Mouse (Mus musculus) liver, embryonic 11.5 days (tissue): ENCODE results near the gene Cnih2. TPM values are rescaled to one million over a fixed set of nuclear protein-coding genes. Genes with fewer than 3 reads are reported as not detected.
A peak's percentile ranks its signal among the peaks of the same experiment; 100 is the strongest.

Experiments
- ATAC-seq: fragments of 200-750 bp; cut with Nextera tagmentation; replicated peaks from 2 replicates; pipeline ENCODE4 v1.8.0; 2017; ENCODE audit warnings: moderate number of reproducible peaks, mild to moderate bottlenecking, moderate TSS enrichment, moderate library complexity; ENCODE audit not compliant: low FRiP score
- DNase-seq: peaks from one replicate; pipeline ENCODE4 v3.0.0-alpha.2; 2017; ENCODE audit warnings: low spot score
- H3K27ac ChIP-seq: fragments of 300-500 bp; sonication (generic); 2 replicates; pipeline ENCODE4 v1.5.1; 2014; ENCODE audit warnings: mild to moderate bottlenecking, low read depth, low read length, control low read depth
- H3K27me3 ChIP-seq: fragments of 300-500 bp; sonication (generic); replicated peaks from 2 replicates; pipeline ENCODE4 v1.6.1; 2014; ENCODE audit warnings: low read length, mixed read lengths; ENCODE audit not compliant: control insufficient read depth, insufficient read depth
- H3K36me3 ChIP-seq: fragments of 300-500 bp; sonication (generic); 2 replicates; pipeline ENCODE4 v1.6.1; 2014; ENCODE audit warnings: mild to moderate bottlenecking, low read length, moderate library complexity, mixed read lengths; ENCODE audit not compliant: control insufficient read depth, insufficient read depth
- H3K4me1 ChIP-seq: fragments of 300-500 bp; sonication (generic); replicated peaks from 2 replicates; pipeline ENCODE4 v1.6.1; 2014; ENCODE audit warnings: low read length, mixed read lengths; ENCODE audit not compliant: control insufficient read depth, insufficient read depth
- H3K4me2 ChIP-seq: fragments of 300-500 bp; sonication (generic); 2 replicates; pipeline ENCODE4 v1.6.1; 2014; ENCODE audit warnings: mild to moderate bottlenecking, control low read depth, moderate library complexity
- H3K4me3 ChIP-seq: fragments of 300-500 bp; sonication (generic); 2 replicates; pipeline ENCODE4 v1.5.1; 2014; ENCODE audit warnings: low read depth, low read length, control low read depth
- H3K9ac ChIP-seq: fragments of 300-500 bp; sonication (generic); 2 replicates; pipeline ENCODE4 v1.6.1; 2014; ENCODE audit warnings: low read depth, low read length, control low read depth
- H3K9me3 ChIP-seq: fragments of 300-500 bp; sonication (generic); 2 replicates; pipeline ENCODE4 v1.6.1; 2016; ENCODE audit warnings: low read length, inconsistent platforms, mixed read lengths; ENCODE audit not compliant: control insufficient read depth
- WGBS: fragments of 180-500 bp; shearing (Covaris S2); extraction: QIAGEN DNeasy Blood & Tissue Kit; methylation state at CpG from one replicate; pipeline ENCODE4 v1.1.7; 2014; 5-methylcytosine and 5-hydroxymethylcytosine counted together
- polyA plus RNA-seq: library from polyadenylated mRNA; unstranded; fragments of >200 nt; fragmentation: Nextera tagmentation; extraction: Ambion mirVana; gene quantifications from 2 replicates; pipeline ENCODE4 v1.2.1, GENCODE M21; 2014

The Cnih2 gene
- polyA plus RNA-seq, 1 experiment from 2014 or later, result 8.4 TPM

DNA sequence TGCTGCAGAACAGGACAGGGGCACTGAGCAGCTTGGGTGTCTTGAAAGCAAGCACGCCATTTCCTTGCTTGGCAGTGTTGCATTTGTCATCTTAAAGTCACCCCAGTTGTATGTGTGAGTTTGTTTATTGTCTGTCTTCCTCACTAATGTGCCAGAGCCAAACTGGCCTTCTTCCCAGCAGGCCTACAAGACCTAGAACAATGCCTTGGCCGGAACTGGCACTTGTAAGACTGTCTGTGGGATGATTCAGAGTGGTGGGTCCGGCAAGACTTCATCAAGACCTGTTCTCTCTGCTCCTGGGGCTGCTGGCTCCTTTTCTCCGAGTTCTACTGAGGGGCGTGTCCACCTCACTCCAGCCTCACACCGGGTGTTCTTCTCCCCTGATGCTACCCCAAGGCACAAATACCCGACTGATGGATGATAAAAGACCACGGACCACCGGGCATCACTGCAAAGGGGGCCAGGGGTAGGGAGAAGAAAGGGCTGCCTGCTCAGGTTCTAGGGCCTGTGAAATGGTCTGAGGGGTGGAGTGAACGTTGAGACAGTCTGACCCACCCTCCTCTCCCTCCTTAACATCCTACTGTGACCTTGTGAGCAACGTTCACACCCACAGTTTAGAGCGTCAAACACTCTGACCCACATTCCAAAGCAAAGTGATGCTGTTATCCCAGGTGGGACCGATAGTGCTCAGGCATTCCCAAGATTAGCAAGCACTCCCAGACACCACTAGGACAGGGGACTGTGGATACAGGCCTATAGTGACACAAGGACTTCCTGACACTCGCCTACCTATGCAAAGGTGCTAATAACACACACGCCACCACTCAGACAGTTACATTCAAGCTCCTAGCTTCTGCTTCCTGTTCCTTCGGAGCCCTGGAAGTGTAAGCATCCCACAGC, 40.2 kb downstream of the Cnih2 start:
- no peak overlapping the region for H3K9ac ChIP-seq
- peaks cover 42% of the 10 kb centered on the region for H3K4me1 ChIP-seq
- no peak overlapping the region for H3K4me3 ChIP-seq
- DNase-seq, result no peak
- H3K27me3 ChIP-seq, result peaks cover 8% of the 10 kb centered on the region
- 29% methylated on average over 16 of the region's 16 CpGs for WGBS
- no peaks in the 10 kb centered on the region for H3K9me3 ChIP-seq
- no peak for ATAC-seq
- no peaks in the 10 kb centered on the region for H3K36me3 ChIP-seq
- no peak overlapping the region for H3K4me2 ChIP-seq
- H3K27ac ChIP-seq, result peak overlapping the region; percentile 45

DNA sequence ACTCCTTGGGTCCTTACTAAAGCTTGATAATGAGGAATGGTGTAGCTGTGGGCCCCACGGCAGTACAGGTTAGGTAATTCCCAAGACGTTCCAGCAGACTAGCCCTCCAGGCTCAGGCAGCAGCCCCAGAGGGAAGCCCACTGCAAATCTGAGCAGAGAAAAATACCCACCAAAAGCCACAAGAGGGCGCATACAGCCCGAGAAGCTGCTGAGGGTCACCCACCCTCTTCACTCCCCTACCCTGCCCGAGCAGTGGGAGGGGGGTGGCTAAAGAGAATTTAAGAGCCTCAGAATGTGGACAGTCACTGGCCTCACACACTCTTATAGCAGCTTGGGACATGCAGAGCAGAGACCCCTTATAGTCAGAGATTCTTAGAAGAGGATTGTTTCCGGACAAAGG, 42.1 kb downstream of the Cnih2 start:
- 13% methylated on average over 6 of the region's 6 CpGs for WGBS
- peaks cover 40% of the 10 kb centered on the region for H3K4me1 ChIP-seq
- no peak for ATAC-seq

DNA sequence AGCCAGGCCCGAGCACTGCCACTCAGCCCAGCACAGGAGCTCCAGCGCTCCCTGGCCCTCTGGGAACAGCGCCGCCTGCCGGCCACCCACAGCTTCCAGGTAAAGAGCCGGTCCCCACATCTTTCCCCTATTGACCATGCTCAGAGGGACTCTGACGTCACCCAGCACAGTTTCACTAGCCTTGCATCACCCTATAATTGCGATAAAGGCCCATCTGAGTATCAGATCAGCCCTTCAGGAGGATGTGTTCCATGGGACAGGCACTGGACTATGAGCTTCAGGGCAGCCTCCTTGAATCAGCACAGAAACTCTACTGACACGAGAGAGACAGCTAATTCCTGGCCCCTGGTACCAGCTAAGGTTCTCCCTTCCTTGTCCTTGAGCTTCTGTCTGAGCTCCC, 44.4 kb downstream of the Cnih2 start:
- H3K27me3 ChIP-seq, result peaks cover 36% of the 10 kb centered on the region
- WGBS, result 28% methylated on average over 9 of the region's 9 CpGs
- peak; percentile 63 for DNase-seq

More for the DNA sequence above, 42.1 kb downstream of the Cnih2 start:
- H3K27me3 ChIP-seq, result peaks cover 27% of the 10 kb centered on the region
- no peaks in the 10 kb centered on the region for H3K9me3 ChIP-seq
- DNase-seq, result peak; percentile 64
- no peak overlapping the region for H3K9ac ChIP-seq
- H3K36me3 ChIP-seq, result no peaks in the 10 kb centered on the region
- no peak overlapping the region for H3K27ac ChIP-seq
- H3K4me2 ChIP-seq, result no peak overlapping the region
- H3K4me3 ChIP-seq, result no peak overlapping the region

DNA sequence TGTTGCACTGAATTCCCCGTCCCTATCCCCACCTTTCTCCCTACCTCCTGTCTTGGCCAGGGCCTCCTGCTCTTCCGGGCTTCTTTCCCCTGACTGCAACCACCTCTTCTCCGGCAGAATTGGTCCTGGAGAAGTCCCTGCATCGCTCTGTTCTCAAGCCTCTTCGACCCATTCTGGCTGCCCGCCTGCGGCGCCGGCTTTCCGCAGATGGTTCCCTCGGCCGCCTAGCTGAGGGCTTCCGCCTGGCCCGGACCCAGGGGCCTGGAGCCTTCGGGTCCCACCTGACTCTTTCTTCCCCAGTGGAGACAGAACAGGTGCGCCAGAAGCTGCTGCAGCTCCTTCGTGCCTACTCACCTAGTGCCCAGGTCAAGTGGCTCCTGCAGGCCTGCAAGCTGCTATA, 45.5 kb downstream of the Cnih2 start:
- Histone ChIP-seq H3K4me2 (no peak overlapping the region), H3K9me3 (no peaks in the 10 kb centered on the region), H3K27me3 (peaks cover 36% of the 10 kb centered on the region), H3K27ac (no peak overlapping the region), H3K4me1 (peaks cover 8% of the 10 kb centered on the region), H3K4me3 (no peak overlapping the region), H3K36me3 (peaks cover 8% of the 10 kb centered on the region; the same call in 1 of the 2 replicates), H3K9ac (no peak overlapping the region)
- 66% methylated on average over 17 of the region's 17 CpGs for WGBS
- ATAC-seq (no peak), DNase-seq (no peak)

More for the DNA sequence above, 44.4 kb downstream of the Cnih2 start:
- H3K4me3 ChIP-seq, result no peak overlapping the region
- no peak overlapping the region for H3K27ac ChIP-seq
- no peaks in the 10 kb centered on the region for H3K9me3 ChIP-seq
- H3K4me2 ChIP-seq, result no peak overlapping the region
- peaks cover 3% of the 10 kb centered on the region; the same call in 1 of the 2 replicates for H3K36me3 ChIP-seq
- ATAC-seq, result no peak
- peaks cover 18% of the 10 kb centered on the region for H3K4me1 ChIP-seq
- H3K9ac ChIP-seq, result no peak overlapping the region

DNA sequence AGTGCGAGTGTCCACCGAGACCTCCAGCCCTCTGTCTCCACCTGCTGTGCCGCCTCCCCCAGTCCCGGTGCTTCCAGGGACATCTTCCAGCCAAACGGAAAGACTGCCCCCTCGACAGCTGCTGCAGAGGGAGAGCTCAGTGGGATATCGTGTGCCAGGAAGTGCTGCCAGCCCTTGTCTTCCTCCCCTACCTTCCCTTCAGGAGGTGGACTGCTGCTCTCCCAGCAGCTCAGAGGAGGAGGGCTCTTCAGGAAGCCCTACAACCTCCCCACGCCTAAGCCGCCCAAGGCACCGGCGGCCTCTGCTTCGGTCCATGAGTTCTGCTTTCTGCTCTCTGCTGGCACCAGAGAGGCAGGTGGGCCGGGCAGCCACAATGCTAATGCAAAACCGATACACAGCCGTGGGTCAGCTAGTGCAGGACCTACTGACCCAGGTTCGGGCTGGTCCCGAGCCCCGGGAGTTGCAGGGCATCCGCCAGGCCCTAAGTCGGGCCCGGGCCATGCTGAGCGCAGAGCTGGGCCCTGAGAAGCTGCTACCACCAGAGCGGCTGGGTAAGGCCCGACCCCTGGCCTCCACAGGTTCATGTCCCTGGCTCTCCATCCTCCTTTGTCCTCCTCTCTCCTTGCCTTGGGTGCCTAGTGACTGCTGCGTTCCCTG, 46.0 kb downstream of the Cnih2 start:
- peak overlapping the region; percentile 10; the same call in 1 of the 2 replicates for H3K4me2 ChIP-seq
- peaks cover 36% of the 10 kb centered on the region for H3K27me3 ChIP-seq
- ATAC-seq, result no peak
- H3K27ac ChIP-seq, result no peak overlapping the region
- H3K4me1 ChIP-seq, result peaks cover 7% of the 10 kb centered on the region; the same call in 1 of the 2 replicates
- 38% methylated on average over 25 of the region's 25 CpGs for WGBS
- H3K36me3 ChIP-seq, result peaks cover 11% of the 10 kb centered on the region; the same call in 1 of the 2 replicates
- no peaks in the 10 kb centered on the region for H3K9me3 ChIP-seq
- no peak overlapping the region for H3K4me3 ChIP-seq
- H3K9ac ChIP-seq, result no peak overlapping the region
- DNase-seq, result no peak

DNA sequence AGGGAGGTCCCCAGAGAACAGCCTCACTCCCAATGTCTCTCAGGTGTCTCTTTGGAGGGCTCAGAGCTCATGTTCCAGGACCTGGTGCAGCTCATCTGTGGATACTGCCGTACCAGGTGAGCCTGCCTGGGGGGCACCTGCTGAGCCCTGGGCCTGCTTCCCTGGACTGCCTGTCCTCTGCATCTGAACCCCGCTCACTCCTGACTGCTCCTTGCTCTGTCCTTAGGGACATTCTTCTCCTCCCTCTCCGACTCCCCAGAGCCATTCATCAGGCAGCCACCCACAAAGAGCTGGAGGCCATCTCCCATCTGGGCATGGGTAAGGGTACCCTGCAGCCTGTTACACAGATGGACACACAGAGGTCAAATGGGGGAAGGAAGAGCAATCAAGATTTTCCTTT, 46.8 kb downstream of the Cnih2 start:
- H3K27me3 ChIP-seq, result peaks cover 36% of the 10 kb centered on the region
- no peak for ATAC-seq
- H3K4me1 ChIP-seq, result peaks cover 2% of the 10 kb centered on the region; the same call in 1 of the 2 replicates

DNA sequence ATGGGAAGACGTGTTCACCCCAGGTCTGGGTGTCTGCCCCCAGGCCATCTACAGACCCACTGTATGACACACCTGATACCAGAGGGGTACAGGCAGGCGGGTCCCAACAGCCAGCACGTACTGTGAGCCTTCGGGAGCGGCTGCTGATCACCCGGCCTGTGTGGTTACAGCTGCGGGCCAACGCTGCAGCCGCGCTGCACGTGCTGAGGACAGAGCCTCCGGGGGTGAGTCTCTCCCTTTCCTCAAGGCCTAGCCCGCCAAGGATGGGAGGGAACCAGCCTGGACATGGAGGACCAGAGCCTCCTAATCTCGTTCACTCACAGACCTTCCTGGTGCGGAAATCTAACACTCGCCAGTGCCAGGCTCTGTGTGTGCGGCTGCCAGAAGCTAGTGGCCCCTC, 47.3 kb downstream of the Cnih2 start:
- Histone ChIP-seq H3K36me3 (peaks cover 15% of the 10 kb centered on the region; the same call in 1 of the 2 replicates), H3K4me3 (peak overlapping the region; percentile 31), H3K27ac (no peak overlapping the region; the same call in 1 of the 2 replicates), H3K4me1 (no peaks in the 10 kb centered on the region), H3K9me3 (no peaks in the 10 kb centered on the region), H3K9ac (0 out of 2 replicates have a peak overlapping the region, but pooled peaks have one; percentile 20), H3K27me3 (peaks cover 36% of the 10 kb centered on the region), H3K4me2 (peak overlapping the region; percentile 51)
- DNase-seq, result no peak
- 17% methylated on average over 17 of the region's 17 CpGs for WGBS
- ATAC-seq, result peak; percentile 35; the same call in 1 of the 2 replicates

More for the DNA sequence above, 46.8 kb downstream of the Cnih2 start:
- 53% methylated on average over 3 of the region's 3 CpGs for WGBS
- peak overlapping the region; percentile 51 for H3K4me2 ChIP-seq
- 0 out of 2 replicates have a peak overlapping the region, but pooled peaks have one; percentile 20 for H3K9ac ChIP-seq
- DNase-seq, result no peak
- no peak overlapping the region; the same call in 1 of the 2 replicates for H3K27ac ChIP-seq
- H3K36me3 ChIP-seq, result peaks cover 13% of the 10 kb centered on the region; the same call in 1 of the 2 replicates
- no peaks in the 10 kb centered on the region for H3K9me3 ChIP-seq
- H3K4me3 ChIP-seq, result peak overlapping the region; percentile 31; the same call in 1 of the 2 replicates

DNA sequence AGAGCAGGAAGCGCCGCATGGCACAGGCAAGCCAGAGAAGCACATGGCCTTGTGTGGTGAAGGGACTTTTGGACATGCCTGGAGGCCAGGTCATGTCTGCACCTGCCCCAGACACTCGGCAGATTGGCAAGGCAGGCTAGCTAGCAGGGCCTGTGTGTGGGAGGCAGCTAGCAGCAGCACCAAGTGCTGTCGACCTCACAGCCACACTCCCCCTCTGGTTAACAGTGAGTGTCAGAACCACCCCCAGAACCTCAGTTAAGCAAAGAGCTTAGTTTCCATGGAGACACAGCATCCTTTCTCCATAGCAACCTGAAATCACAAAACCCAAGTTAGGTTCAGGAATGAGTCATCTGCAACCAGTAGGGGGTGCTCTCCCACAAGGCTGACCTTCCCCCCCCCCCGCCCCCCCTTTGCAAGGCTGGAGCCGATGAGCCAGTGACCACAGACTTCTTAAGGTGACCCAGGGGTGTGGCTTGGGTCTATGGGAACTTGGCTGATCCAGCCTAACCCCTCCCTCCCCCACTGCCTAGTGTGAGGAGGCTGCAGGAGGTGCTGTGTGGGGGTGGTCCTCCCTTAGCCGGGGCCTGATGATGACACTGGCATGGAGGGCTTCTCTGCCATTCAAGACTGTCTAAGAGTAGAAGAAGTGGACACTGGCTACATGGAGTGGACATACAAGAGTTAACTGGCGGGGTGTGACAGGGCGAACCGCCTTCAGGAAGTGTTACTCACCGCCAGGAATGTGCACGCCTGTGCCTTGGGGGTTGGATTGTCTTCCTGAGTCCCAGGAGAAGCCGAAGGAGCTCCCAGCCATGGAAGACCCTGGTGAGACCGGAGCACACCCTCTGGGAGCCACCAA, 48.0 kb downstream of the Cnih2 start, which contains the start of gene Rin1:
Gene Rin1, plus strand, starts transcription at position 435 of the 859 bp plus-strand sequence.
- WGBS, result 23% methylated on average over 14 of the region's 14 CpGs
- peak; percentile 43; the same call in 1 of the 2 replicates for ATAC-seq
- H3K27me3 ChIP-seq, result peaks cover 36% of the 10 kb centered on the region
- peaks cover 18% of the 10 kb centered on the region; the same call in 1 of the 2 replicates for H3K36me3 ChIP-seq
- H3K9me3 ChIP-seq, result no peaks in the 10 kb centered on the region
- H3K4me1 ChIP-seq, result no peaks in the 10 kb centered on the region
- H3K4me3 ChIP-seq, result peak within 1 kb of the TSS; percentile 31
- H3K27ac ChIP-seq, result no peak within 1 kb of the TSS; the same call in 1 of the 2 replicates
- 0 out of 2 replicates have a peak within 1 kb of the TSS, but pooled peaks have one; percentile 20 for H3K9ac ChIP-seq
- no peak for DNase-seq
- H3K4me2 ChIP-seq, result peak within 1 kb of the TSS; percentile 51
